Mouse (Mus musculus) embryonic facial prominence, embryonic 15.5 days (tissue): ENCODE results near the gene Retnla. TPM values are rescaled to one million over a fixed set of nuclear protein-coding genes. Genes with fewer than 3 reads are reported as not detected.
"Not testable (repeated sequence)": the region's sequence is repeated elsewhere in the genome, so short reads cannot be mapped to it uniquely, and the experiment has no call there.

Source experiments
- ATAC-seq: fragments of 200-750 bp; cut with Nextera tagmentation; 2 replicates; pipeline ENCODE4 v1.8.0; 2017; ENCODE audit warnings: low read depth, moderate TSS enrichment; ENCODE audit not compliant: insufficient number of reproducible peaks, low FRiP score, low TSS enrichment
- H3K27ac ChIP-seq: fragments of 300-500 bp; sonication (generic); replicated peaks from 2 replicates; pipeline ENCODE4 v1.5.1; 2015; ENCODE audit warnings: mild to moderate bottlenecking, inconsistent platforms
- H3K27me3 ChIP-seq: fragments of 300-500 bp; sonication (generic); 2 replicates; pipeline ENCODE4 v1.6.1; 2015; ENCODE audit warnings: inconsistent platforms
- H3K36me3 ChIP-seq: fragments of 300-500 bp; sonication (generic); 2 replicates; pipeline ENCODE4 v1.6.1; 2015; ENCODE audit warnings: mild to moderate bottlenecking, inconsistent platforms
- H3K4me1 ChIP-seq: fragments of 300-500 bp; sonication (generic); 2 replicates; pipeline ENCODE4 v1.6.1; 2015; ENCODE audit warnings: inconsistent platforms
- H3K4me2 ChIP-seq: fragments of 300-500 bp; sonication (generic); replicated peaks from 2 replicates; pipeline ENCODE4 v1.6.1; 2015; ENCODE audit warnings: mild to moderate bottlenecking, inconsistent platforms
- H3K4me3 ChIP-seq: fragments of 300-500 bp; sonication (generic); replicated peaks from 2 replicates; pipeline ENCODE4 v1.5.1; 2015; ENCODE audit warnings: mild to moderate bottlenecking, inconsistent platforms
- H3K9ac ChIP-seq: fragments of 300-500 bp; sonication (generic); 2 replicates; pipeline ENCODE4 v1.6.1; 2015; ENCODE audit warnings: inconsistent platforms
- H3K9me3 ChIP-seq: fragments of 300-500 bp; sonication (generic); replicated peaks from 2 replicates; pipeline ENCODE4 v1.6.1; 2016; ENCODE audit warnings: inconsistent platforms
- WGBS: fragments of 180-500 bp; shearing (Covaris S2); methylation state at CpG from one replicate; pipeline ENCODE4 v1.1.7; 2015; 5-methylcytosine and 5-hydroxymethylcytosine counted together
- polyA plus RNA-seq: library from polyadenylated mRNA; unstranded; fragments of >200 nt; fragmentation: Nextera tagmentation; extraction: Ambion mirVana; gene quantifications from 2 replicates; pipeline ENCODE4 v1.2.1, GENCODE M21; 2015

The Retnla gene
- polyA plus RNA-seq, 1 experiment from 2014 or later = not detected

GRCm38 (mm10) chr16:48829060-48829459 is 13.3 kb upstream of the Retnla start:
- Histone ChIP-seq H3K4me2 (no peak overlapping the region), H3K27ac (no peak overlapping the region), H3K4me1 (no peaks in the 10 kb centered on the region), H3K36me3 (no peaks in the 10 kb centered on the region), H3K9me3 (no peaks in the 10 kb centered on the region), H3K9ac (no peak overlapping the region), H3K27me3 (no peaks in the 10 kb centered on the region), H3K4me3 (no peak overlapping the region)
- ATAC-seq = no peak
- WGBS = 79% methylated on average over 4 of the region's 4 CpGs

GRCm38 (mm10) chr16:48832055-48832454 is 10.3 kb upstream of the Retnla start:
- no peak overlapping the region for H3K9ac ChIP-seq
- H3K27me3 ChIP-seq = no peaks in the 10 kb centered on the region
- 79% methylated on average over 8 of the region's 8 CpGs for WGBS
- no peak overlapping the region for H3K27ac ChIP-seq
- H3K4me2 ChIP-seq = no peak overlapping the region
- H3K4me3 ChIP-seq = no peak overlapping the region
- no peaks in the 10 kb centered on the region for H3K9me3 ChIP-seq
- H3K4me1 ChIP-seq = no peaks in the 10 kb centered on the region
- ATAC-seq = no peak
- H3K36me3 ChIP-seq = no peaks in the 10 kb centered on the region

- not testable (repeated sequence) for H3K4me1 ChIP-seq, H3K36me3 ChIP-seq, H3K27ac ChIP-seq, H3K27me3 ChIP-seq, H3K4me3 ChIP-seq, H3K9me3 ChIP-seq, H3K4me2 ChIP-seq, ATAC-seq, H3K9ac ChIP-seq
- WGBS = 65% methylated on average over 1 of the region's 1 CpGs
These were observed 8.7 kb upstream of the Retnla start for GRCm38 (mm10) chr16:48833626-48834025.

- Histone ChIP-seq H3K4me1 (no peaks in the 10 kb centered on the region), H3K4me2 (no peak overlapping the region), H3K36me3 (no peaks in the 10 kb centered on the region), H3K4me3 (no peak overlapping the region), H3K27ac (no peak overlapping the region), H3K27me3 (no peaks in the 10 kb centered on the region), H3K9me3 (no peaks in the 10 kb centered on the region), H3K9ac (no peak overlapping the region)
- WGBS = 84% methylated on average over 4 of the region's 4 CpGs
- no peak for ATAC-seq
These were observed 1.5 kb downstream of the Retnla start for GRCm38 (mm10) chr16:48843671-48844386.

GRCm38 (mm10) chr16:48865004-48865403 is 22.7 kb downstream of the Retnla start:
- WGBS = 94% methylated on average over 1 of the region's 1 CpGs
- not testable (repeated sequence) for H3K4me2 ChIP-seq, H3K27ac ChIP-seq, H3K9me3 ChIP-seq, ATAC-seq, H3K4me3 ChIP-seq, H3K27me3 ChIP-seq, H3K4me1 ChIP-seq, H3K9ac ChIP-seq, H3K36me3 ChIP-seq

GRCm38 (mm10) chr16:48867690-48868089 is 25.3 kb downstream of the Retnla start:
- Histone ChIP-seq H3K4me3 (no peak overlapping the region), H3K4me1 (no peaks in the 10 kb centered on the region), H3K9me3 (no peaks in the 10 kb centered on the region), H3K27ac (no peak overlapping the region), H3K4me2 (no peak overlapping the region), H3K27me3 (no peaks in the 10 kb centered on the region), H3K9ac (no peak overlapping the region), H3K36me3 (no peaks in the 10 kb centered on the region)
- ATAC-seq = no peak
- 72% methylated on average over 2 of the region's 2 CpGs for WGBS

GRCm38 (mm10) chr16:48868663-48869062 is 26.3 kb downstream of the Retnla start:
- Histone ChIP-seq H3K27me3 (no peaks in the 10 kb centered on the region), H3K36me3 (no peaks in the 10 kb centered on the region), H3K4me3 (no peak overlapping the region), H3K9ac (no peak overlapping the region), H3K27ac (no peak overlapping the region), H3K9me3 (no peaks in the 10 kb centered on the region), H3K4me1 (no peaks in the 10 kb centered on the region), H3K4me2 (no peak overlapping the region)
- WGBS = 73% methylated on average over 1 of the region's 1 CpGs
- no peak for ATAC-seq

- Histone ChIP-seq H3K9ac (no peak overlapping the region), H3K9me3 (no peaks in the 10 kb centered on the region), H3K4me2 (no peak overlapping the region), H3K27ac (no peak overlapping the region), H3K4me1 (no peaks in the 10 kb centered on the region), H3K27me3 (no peaks in the 10 kb centered on the region), H3K4me3 (no peak overlapping the region), H3K36me3 (no peaks in the 10 kb centered on the region)
- 82% methylated on average over 3 of the region's 3 CpGs for WGBS
- ATAC-seq = no peak
These were observed 27.3 kb downstream of the Retnla start for GRCm38 (mm10) chr16:48869671-48870070.

- Histone ChIP-seq H3K9me3 (no peaks in the 10 kb centered on the region), H3K9ac (no peak overlapping the region), H3K27ac (no peak overlapping the region), H3K4me2 (no peak overlapping the region), H3K36me3 (no peaks in the 10 kb centered on the region), H3K4me3 (no peak overlapping the region), H3K4me1 (no peaks in the 10 kb centered on the region), H3K27me3 (no peaks in the 10 kb centered on the region)
- no peak for ATAC-seq
- 77% methylated on average over 1 of the region's 1 CpGs for whole genome bisulfite sequencing
These were observed 29.4 kb downstream of the Retnla start for GRCm38 (mm10) chr16:48871754-48872153.

- Histone ChIP-seq H3K9me3 (no peaks in the 10 kb centered on the region), H3K27me3 (no peaks in the 10 kb centered on the region), H3K27ac (no peak within 1 kb of the TSS), H3K4me1 (no peaks in the 10 kb centered on the region), H3K36me3 (no peaks in the 10 kb centered on the region), H3K4me2 (no peak within 1 kb of the TSS), H3K4me3 (no peak within 1 kb of the TSS), H3K9ac (no peak within 1 kb of the TSS)
- no peak for ATAC-seq
- 73% methylated on average over 4 of the region's 4 CpGs for WGBS
These were observed 30.0 kb downstream of the Retnla start, which contains the start of gene Retnlg for GRCm38 (mm10) chr16:48872321-48872720. TSS of gene Retnlg (plus strand) at chr16:48872621.

GRCm38 (mm10) chr16:48890733-48891132 is 48.4 kb downstream of the Retnla start:
- Histone ChIP-seq H3K9me3 (no peaks in the 10 kb centered on the region), H3K9ac (no peak overlapping the region), H3K36me3 (no peaks in the 10 kb centered on the region), H3K4me1 (no peaks in the 10 kb centered on the region), H3K4me2 (no peak overlapping the region), H3K27me3 (no peaks in the 10 kb centered on the region), H3K4me3 (no peak overlapping the region), H3K27ac (no peak overlapping the region)
- ATAC-seq = no peak
- WGBS = 58% methylated on average over 2 of the region's 2 CpGs
